Mouse (Mus musculus) adrenal gland, adult 18-20 months (tissue): Measurements from ENCODE around the gene Med15. TPM values are rescaled to one million over a fixed set of nuclear protein-coding genes. Genes with fewer than 3 reads are reported as not detected.
A peak's percentile ranks its signal among the peaks of the same experiment; 100 is the strongest.

Experiments
- DNase-seq, 2 experiments: peaks; one replicate each; pipeline ENCODE4 v3.0.0; 2021 to 2022; ENCODE audit warnings: low spot score in 2 of 2
- total RNA-seq, 2 experiments: library from RNA; stranded (reverse); gene quantifications; 1 replicate in 1 of 2; 2 replicates in 1 of 2; pipeline ENCODE4 v1.2.3; 2021

Gene Med15
- total RNA-seq, 2 experiments from 2014 or later: 57.1 to 58.2 TPM

DNA sequence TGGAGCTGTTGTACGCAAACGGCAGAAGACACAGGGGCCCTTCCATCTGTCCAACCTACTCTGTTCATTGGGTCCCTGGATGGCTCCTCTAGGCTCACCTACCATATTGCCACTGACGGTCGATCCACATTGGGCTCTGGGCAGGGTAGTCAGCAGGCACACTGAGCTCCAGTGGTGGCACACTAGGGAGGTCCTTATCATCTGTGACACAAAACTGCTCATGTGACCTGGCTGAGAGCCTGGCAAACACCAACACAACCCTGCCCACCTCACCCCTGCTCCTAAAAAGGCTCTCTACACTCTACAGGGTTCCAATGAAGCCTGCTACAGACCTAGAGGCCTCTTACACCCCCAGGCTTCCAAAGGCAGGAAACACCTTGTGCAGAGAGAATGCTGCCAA, 80.1 kb downstream of the Med15 start:
- DNase-seq: no peak

DNA sequence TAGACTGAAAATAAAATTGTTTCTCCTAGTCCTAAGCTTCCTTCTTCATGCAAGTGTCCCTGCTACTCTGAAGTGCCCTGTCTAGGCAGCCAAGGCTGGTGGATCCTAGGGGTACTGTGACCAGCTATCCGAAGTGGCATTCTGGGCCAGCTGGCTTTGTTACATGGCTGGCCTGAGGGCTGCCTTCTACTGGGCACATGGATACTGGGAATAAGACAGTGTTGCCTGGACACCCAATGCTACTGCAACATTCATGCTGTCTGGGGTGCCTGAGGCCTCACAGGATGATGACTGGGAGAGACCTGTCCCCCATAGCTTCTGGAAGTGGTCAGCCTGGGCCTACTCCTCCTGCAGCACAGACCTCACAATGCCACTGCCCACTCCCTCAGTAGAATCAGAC, 82.0 kb downstream of the Med15 start:
- no peak for DNase-seq

GRCm38 (mm10) chr16:17649925-17650605, 82.6 kb downstream of the Med15 start:
- no peak for DNase-seq

- DNase-seq: no peak
These were observed 84.9 kb downstream of the Med15 start for GRCm38 (mm10) chr16:17647566-17648340.

DNA sequence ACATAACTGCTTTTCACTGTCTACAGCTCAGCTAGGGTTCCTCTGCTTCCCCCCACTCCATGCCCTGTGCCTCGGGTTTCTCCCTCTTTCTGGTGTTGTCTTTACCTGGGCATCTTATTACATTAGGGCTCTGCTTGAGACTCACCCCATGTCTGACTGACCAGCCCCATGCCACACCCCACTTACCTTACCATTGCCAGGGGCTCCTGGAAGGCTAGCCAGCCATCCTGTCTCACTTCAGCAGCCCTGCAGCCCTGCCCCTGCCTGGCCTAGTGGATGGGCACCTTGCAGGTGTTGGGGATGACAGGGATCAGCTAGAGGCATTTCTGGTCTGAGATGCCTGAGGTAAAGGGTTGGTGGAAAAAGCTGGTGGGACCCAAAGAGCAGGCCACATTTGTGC, 85.5 kb downstream of the Med15 start:
- DNase-seq: no peak

GRCm38 (mm10) chr16:17646310-17647114, 86.2 kb downstream of the Med15 start, which contains the start of gene Ccdc74a:
Gene Ccdc74a, plus strand, starts transcription at chr16:17646470.
- DNase-seq: peak; percentile 79 to 80

GRCm38 (mm10) chr16:17643437-17643990, 89.2 kb downstream of the Med15 start:
- DNase-seq: no peak

GRCm38 (mm10) chr16:17642311-17642710, 90.4 kb downstream of the Med15 start:
- DNase-seq: no peak

- no peak for DNase-seq
These were observed 91.4 kb downstream of the Med15 start for GRCm38 (mm10) chr16:17641301-17641700.

DNA sequence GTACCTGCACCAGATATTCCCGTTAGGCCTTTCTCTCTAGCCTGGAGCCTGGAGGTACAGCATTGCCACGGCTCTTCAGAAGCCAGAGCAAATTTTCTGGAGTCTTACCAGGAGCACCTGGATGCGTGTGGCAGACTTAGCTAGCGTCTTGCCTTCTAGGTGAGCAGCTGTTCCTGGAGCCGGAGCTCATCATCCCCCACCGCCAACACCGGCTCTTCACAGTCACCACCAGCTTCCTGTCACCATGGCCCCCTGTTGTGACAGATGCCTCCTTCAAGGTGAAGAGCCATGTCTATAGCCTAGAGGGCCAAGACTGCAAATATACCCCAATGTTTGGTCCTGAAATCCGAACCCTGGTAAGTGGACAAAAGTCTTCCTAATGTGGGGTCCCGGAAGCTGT, 92.0 kb downstream of the Med15 start:
- no peak for DNase-seq

GRCm38 (mm10) chr16:17639951-17640350, 92.7 kb downstream of the Med15 start:
- no peak for DNase-seq

GRCm38 (mm10) chr16:17639081-17639480, 93.6 kb downstream of the Med15 start:
- DNase-seq: no peak

DNA sequence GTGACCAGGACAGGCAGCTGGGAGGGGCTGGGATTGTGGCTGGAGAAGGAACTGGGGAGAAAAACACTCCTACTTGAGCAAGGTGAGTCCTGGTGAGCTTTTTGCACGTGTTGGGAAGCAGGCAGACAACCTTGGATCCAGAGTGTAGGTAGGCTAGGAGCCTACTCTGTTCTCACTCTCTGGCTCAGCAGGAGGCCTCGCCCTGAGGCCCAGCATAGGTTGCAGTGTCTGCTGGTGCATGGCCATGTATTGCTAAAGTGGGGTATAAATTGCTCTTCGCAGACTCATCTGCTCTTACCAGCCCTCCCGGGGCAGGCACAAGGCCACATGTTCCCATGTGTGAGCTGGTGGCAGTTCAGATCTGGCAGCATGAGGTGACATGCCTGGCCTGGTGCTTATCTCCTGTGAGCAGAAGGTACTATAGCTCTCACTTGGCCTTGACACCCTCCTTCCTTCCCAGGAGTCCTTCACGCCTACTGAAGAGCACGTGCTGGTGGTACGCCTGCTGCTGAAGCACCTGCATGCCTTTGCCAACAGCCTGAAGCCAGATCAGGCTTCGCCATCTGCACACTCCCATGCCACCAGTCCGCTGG, 94.6 kb downstream of the Med15 start:
- DNase-seq: no peak

DNA sequence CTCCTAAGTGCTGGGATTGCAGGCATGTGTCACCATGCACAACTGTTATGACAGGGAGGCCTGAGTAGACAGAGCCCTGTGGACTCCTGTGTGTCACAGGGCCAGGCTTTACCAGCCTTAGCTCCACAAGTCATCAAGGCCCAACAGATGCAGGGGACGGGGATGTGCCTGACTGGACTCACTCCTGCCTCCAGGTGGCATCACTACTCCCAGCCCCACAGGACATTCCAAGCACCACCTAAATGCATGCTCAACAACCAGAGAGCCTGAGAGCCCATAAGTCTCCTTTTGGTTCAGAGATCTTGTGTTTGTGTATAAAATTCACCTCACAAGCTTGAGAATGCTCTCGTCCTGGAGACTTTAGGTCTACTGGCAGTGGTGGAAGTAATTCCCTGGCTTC, 95.1 kb downstream of the Med15 start:
- DNase-seq: no peak

GRCm38 (mm10) chr16:17636904-17637303, 95.8 kb downstream of the Med15 start:
- no peak for DNase-seq

DNA sequence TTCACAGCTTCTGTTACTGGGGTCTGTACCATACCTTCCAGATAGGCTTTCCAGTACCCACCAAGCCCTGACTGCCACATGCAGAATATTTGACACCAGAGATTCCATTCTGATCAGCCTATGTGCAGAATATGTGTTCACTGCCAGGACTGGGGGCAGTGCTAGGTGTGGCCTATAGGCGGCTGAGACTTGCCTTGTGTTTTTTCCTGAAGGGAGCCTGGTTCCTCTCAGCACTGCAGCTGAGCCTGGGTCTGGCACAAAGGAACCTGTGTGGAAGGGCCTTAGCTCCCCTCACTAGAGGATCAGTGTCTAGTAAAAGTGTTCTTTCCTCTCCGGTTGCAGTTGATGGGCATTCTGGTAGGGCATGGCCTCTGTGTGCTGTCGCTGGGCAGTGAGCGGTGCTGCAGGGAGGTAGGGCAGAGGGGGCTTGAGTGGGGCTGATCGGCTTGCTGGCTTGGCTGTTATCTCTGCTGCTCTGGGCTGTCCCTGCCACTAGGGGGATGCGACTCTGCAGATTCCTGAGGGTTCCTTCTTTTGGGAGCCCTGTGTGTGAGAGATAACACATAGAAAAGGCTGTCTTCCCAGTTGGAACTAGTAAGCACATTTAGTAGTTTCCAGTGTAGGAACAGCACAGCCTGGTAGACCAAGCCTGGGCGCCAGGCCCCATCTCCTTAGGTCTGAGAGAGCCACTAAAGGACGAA, 99.1 kb downstream of the Med15 start:
- DNase-seq: no peak

GRCm38 (mm10) chr16:17632580-17632979, 100.1 kb downstream of the Med15 start:
- DNase-seq: no peak

GRCm38 (mm10) chr16:17626269-17626555, 106.5 kb downstream of the Med15 start:
- DNase-seq: no peak

- no peak for DNase-seq
These were observed 107.0 kb downstream of the Med15 start for GRCm38 (mm10) chr16:17625488-17626268.

GRCm38 (mm10) chr16:17621936-17622335, 110.8 kb downstream of the Med15 start:
- DNase-seq: no peak
